Mouse (Mus musculus) embryonic fibroblast, embryonic 13.5 days (primary cell): Measurements from ENCODE around the gene Acr.

Experiments
- CTCF ChIP-seq: IDR thresholded peaks from 2 replicates; pipeline ENCODE4 v1.5.1; 2011; ENCODE audit warnings: mild to moderate bottlenecking, control low read depth, low read length, moderate library complexity, borderline replicate concordance; ENCODE audit not compliant: insufficient read depth
- POLR2A ChIP-seq: IDR thresholded peaks from 2 replicates; pipeline ENCODE4 v1.6.1; 2011; ENCODE audit warnings: low read depth, mild to moderate bottlenecking, control low read depth, low read length, moderate library complexity

GRCm38 (mm10) chr15:89525896-89526295 lies 42.2 kb upstream of the Acr start:
- TF ChIP-seq POLR2A (no peak), CTCF (no peak)
